Mouse (Mus musculus) cortical plate, adult 2 months (tissue): Measurements from ENCODE around the gene Arhgef10l.

Experiments used
- CTCF ChIP-seq: fragments of 200-500 bp; IDR thresholded peaks from 2 replicates; pipeline ENCODE4 v1.5.1; 2011; ENCODE audit warnings: mild to moderate bottlenecking, control low read depth, low read length; ENCODE audit not compliant: insufficient read depth; ENCODE audit errors: extremely low read depth
- POLR2A ChIP-seq: fragments of 200-500 bp; IDR thresholded peaks from 2 replicates; pipeline ENCODE4 v1.6.1; 2011; ENCODE audit warnings: mild to moderate bottlenecking, low read length, control low read depth; ENCODE audit not compliant: insufficient read depth; ENCODE audit errors: extremely low read depth

DNA sequence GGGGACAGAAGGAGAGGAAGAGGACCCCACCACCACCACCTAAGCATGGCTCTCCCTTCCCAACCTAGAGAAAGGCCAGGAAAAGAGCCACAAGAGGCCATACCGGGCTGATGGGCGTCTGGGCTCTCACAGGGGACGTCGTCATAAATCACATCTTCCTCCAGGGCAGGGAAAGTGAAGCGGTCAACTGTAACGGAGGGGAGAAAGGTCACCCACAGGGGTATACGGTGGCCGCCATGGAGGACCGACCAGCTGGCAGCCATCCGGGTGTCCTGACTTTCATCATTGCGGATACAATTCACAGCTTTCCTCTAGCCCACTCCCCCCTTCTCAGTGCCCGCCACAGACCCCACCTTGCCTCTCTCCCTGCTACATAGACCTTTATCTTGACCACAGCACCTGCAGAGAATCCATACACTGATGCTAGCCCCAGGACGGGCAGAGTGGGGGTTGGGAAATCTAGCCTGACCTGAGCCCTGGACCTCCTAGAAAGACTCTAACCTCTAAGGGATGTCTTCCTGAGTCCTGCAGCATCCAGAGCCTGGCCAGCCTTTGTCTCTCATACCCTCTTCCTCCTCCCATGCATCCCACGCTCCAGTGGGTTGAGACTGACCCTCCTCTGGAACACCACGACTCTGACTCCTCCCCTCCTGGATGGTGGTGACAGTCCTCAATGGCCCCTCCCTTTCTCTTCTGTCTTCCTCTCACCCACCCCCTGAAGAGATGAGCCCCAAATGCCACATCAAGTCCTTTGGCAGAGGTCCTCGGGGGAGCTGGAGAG is 72.6 kb downstream of the Arhgef10l start:
- no peak for TF ChIP-seq CTCF
- TF ChIP-seq POLR2A = no peak
